Mouse (Mus musculus) liver, embryonic 14.5 days (tissue): Measurements from ENCODE around the gene Gpr176. TPM values are rescaled to one million over a fixed set of nuclear protein-coding genes. Genes with fewer than 3 reads are reported as not detected.

ENCODE experiments used
- ATAC-seq: fragments of 200-750 bp; cut with Nextera tagmentation; 2 replicates; pipeline ENCODE4 v1.8.0; 2017; ENCODE audit warnings: moderate number of reproducible peaks, mild to moderate bottlenecking, moderate library complexity; ENCODE audit not compliant: insufficient read depth
- DNase-seq, 3 experiments: peaks; one replicate each; pipeline ENCODE4 v3.0.0-alpha.2; 2012 to 2013; ENCODE audit warnings: low read depth in 3 of 3, low spot score in 3 of 3
- H3K27ac ChIP-seq: fragments of 300-500 bp; sonication (generic); 2 replicates; pipeline ENCODE4 v1.5.1; 2014; ENCODE audit warnings: moderate library complexity, mild to moderate bottlenecking, control low read depth, inconsistent platforms
- H3K27me3 ChIP-seq: fragments of 300-500 bp; sonication (generic); 2 replicates; pipeline ENCODE4 v1.6.1; 2014; ENCODE audit warnings: mild to moderate bottlenecking, low read length, moderate library complexity; ENCODE audit not compliant: control insufficient read depth, insufficient read depth
- H3K36me3 ChIP-seq: fragments of 300-500 bp; sonication (generic); replicated peaks from 2 replicates; pipeline ENCODE4 v1.6.1; 2014; ENCODE audit warnings: low read depth; ENCODE audit not compliant: control insufficient read depth, insufficient read depth
- H3K4me1 ChIP-seq, 2 experiments: fragments of 200-500 bp in 1 of 2; fragments of 300-500 bp in 1 of 2; sonication (generic) in 1 of 2; replicated peaks; 2 replicates each; pipeline ENCODE4 v1.6.1; 2012 to 2014; ENCODE audit warnings: antibody characterized with exemption in 1 of 2, inconsistent platforms in 1 of 2, low read length in 1 of 2; ENCODE audit not compliant: control insufficient read depth in 2 of 2, insufficient read depth in 2 of 2
- H3K4me2 ChIP-seq: fragments of 300-500 bp; sonication (generic); 2 replicates; pipeline ENCODE4 v1.6.1; 2014; ENCODE audit warnings: low read depth, mild to moderate bottlenecking, control low read depth, moderate library complexity
- H3K4me3 ChIP-seq, 2 experiments: fragments of 200-500 bp in 1 of 2; fragments of 300-500 bp in 1 of 2; sonication (generic) in 1 of 2; 2 replicates each; pipeline ENCODE4 v1.5.1; 2012 to 2014; ENCODE audit warnings: low read depth in 2 of 2, low read length in 2 of 2, mild to moderate bottlenecking in 2 of 2, control low read depth in 1 of 2, inconsistent platforms in 1 of 2, moderate library complexity in 1 of 2; ENCODE audit not compliant: insufficient read depth in 1 of 2
- H3K9ac ChIP-seq: fragments of 300-500 bp; sonication (generic); replicated peaks from 2 replicates; pipeline ENCODE4 v1.6.1; 2014; ENCODE audit warnings: mild to moderate bottlenecking, control low read depth, moderate library complexity
- H3K9me3 ChIP-seq: fragments of 300-500 bp; sonication (generic); 2 replicates; pipeline ENCODE4 v1.6.1; 2016; ENCODE audit warnings: low read length, mixed read lengths; ENCODE audit not compliant: control insufficient read depth
- CTCF ChIP-seq: IDR thresholded peaks from 2 replicates; pipeline ENCODE4 v1.5.1; 2016; ENCODE audit warnings: antibody characterized with exemption, low read depth, control low read depth
- EP300 ChIP-seq: IDR thresholded peaks from 2 replicates; pipeline ENCODE4 v1.6.1; 2016; ENCODE audit warnings: antibody characterized with exemption, low read depth
- WGBS: fragments of 180-500 bp; shearing (Covaris S2); extraction: QIAGEN DNeasy Blood & Tissue Kit; methylation state at CpG from one replicate; pipeline ENCODE4 v1.1.7; 2014; ENCODE audit not compliant: insufficient replicate concordance; 5-methylcytosine and 5-hydroxymethylcytosine counted together
- polyA plus RNA-seq, 2 experiments: library from polyadenylated mRNA; depleted of rRNA in 1 of 2; stranded (reverse) in 1 of 2; unstranded in 1 of 2; fragments of >200 nt; fragmentation: Nextera tagmentation in 1 of 2; extraction: Ambion mirVana in 1 of 2; gene quantifications; 2 replicates each; pipeline versions ENCODE4 v1.2.1 to v1.2.3; 2012 to 2014

Gpr176 gene
- polyA plus RNA-seq, 2 experiments = 0.09 to 0.29 TPM

- no peak overlapping the region for H3K9ac ChIP-seq
- no peaks in the 10 kb centered on the region for H3K36me3 ChIP-seq
- H3K9me3 ChIP-seq = no peaks in the 10 kb centered on the region
- WGBS = 67% methylated on average over 5 of the region's 5 CpGs
- no peaks in the 10 kb centered on the region for H3K27me3 ChIP-seq
- H3K4me2 ChIP-seq = no peak overlapping the region
- H3K4me1 ChIP-seq = peaks cover 0 to 2% of the 10 kb centered on the region in 2 experiments; a peak in 2 of 4 replicates
- H3K4me3 ChIP-seq = no peak overlapping the region
- DNase-seq (no peak), ATAC-seq (no peak)
- no peak overlapping the region for H3K27ac ChIP-seq
- TF ChIP-seq EP300 (no peak), CTCF (no peak)
These were observed 28.9 kb upstream of the Gpr176 start for GRCm38 (mm10) chr2:118401834-118402727.

- Histone ChIP-seq H3K4me1 (no peaks in the 10 kb centered on the region; a peak in 1 of 4 replicates), H3K4me2 (no peak overlapping the region), H3K27me3 (no peaks in the 10 kb centered on the region), H3K9me3 (no peaks in the 10 kb centered on the region), H3K9ac (no peak overlapping the region), H3K4me3 (no peak overlapping the region), H3K36me3 (no peaks in the 10 kb centered on the region), H3K27ac (no peak overlapping the region)
- DNase-seq = no peak
- 74% methylated on average over 5 of the region's 5 CpGs for WGBS
- no peak for TF ChIP-seq CTCF
- TF ChIP-seq EP300 = no peak
- no peak for ATAC-seq
These were observed 26.5 kb upstream of the Gpr176 start for GRCm38 (mm10) chr2:118399751-118400150.

GRCm38 (mm10) chr2:118391201-118391600 is 18.0 kb upstream of the Gpr176 start:
- peaks cover 6% of the 10 kb centered on the region in 2 experiments for H3K4me1 ChIP-seq
- H3K27me3 ChIP-seq = no peaks in the 10 kb centered on the region
- H3K9ac ChIP-seq = no peak overlapping the region
- WGBS = 36% methylated on average over 5 of the region's 5 CpGs
- no peak overlapping the region for H3K4me3 ChIP-seq
- no peak for ATAC-seq
- no peaks in the 10 kb centered on the region for H3K36me3 ChIP-seq
- H3K4me2 ChIP-seq = no peak overlapping the region
- no peaks in the 10 kb centered on the region for H3K9me3 ChIP-seq
- TF ChIP-seq CTCF (no peak), EP300 (no peak)
- no peak for DNase-seq
- H3K27ac ChIP-seq = no peak overlapping the region

- ATAC-seq = no peak
- Histone ChIP-seq H3K36me3 (no peaks in the 10 kb centered on the region), H3K9ac (no peak overlapping the region), H3K9me3 (no peaks in the 10 kb centered on the region), H3K4me3 (no peak overlapping the region), H3K27ac (no peak overlapping the region), H3K4me1 (peaks cover 6% of the 10 kb centered on the region in 2 experiments), H3K27me3 (no peaks in the 10 kb centered on the region), H3K4me2 (peak overlapping the region; percentile 83)
- 68% methylated on average over 5 of the region's 5 CpGs for WGBS
- TF ChIP-seq CTCF (no peak), EP300 (no peak)
- no peak for DNase-seq
These were observed 16.9 kb upstream of the Gpr176 start for GRCm38 (mm10) chr2:118390072-118390471.

- 48% methylated on average over 3 of the region's 3 CpGs for WGBS
- Histone ChIP-seq H3K9me3 (no peaks in the 10 kb centered on the region), H3K9ac (peak overlapping the region; percentile 82), H3K27ac (no peak overlapping the region), H3K4me3 (peak overlapping the region in 1 of 2 experiments; percentile 68; a peak in 2 of 4 replicates), H3K27me3 (no peaks in the 10 kb centered on the region), H3K36me3 (no peaks in the 10 kb centered on the region), H3K4me1 (peaks cover 6% of the 10 kb centered on the region in 2 experiments), H3K4me2 (peak overlapping the region; percentile 83)
- DNase-seq = no peak
- ATAC-seq = no peak
- TF ChIP-seq CTCF (no peak), EP300 (no peak)
These were observed 16.4 kb upstream of the Gpr176 start for GRCm38 (mm10) chr2:118389569-118389968.
